Mouse (Mus musculus) induced T-regulatory cell, adult 2 months (primary cell): Measurements from ENCODE around the gene Pycr1.

Experiments
- DNase-seq: peaks from one replicate; pipeline ENCODE4 v3.0.0-alpha.2; 2012; ENCODE audit warnings: low read depth

Pycr1 gene

DNA sequence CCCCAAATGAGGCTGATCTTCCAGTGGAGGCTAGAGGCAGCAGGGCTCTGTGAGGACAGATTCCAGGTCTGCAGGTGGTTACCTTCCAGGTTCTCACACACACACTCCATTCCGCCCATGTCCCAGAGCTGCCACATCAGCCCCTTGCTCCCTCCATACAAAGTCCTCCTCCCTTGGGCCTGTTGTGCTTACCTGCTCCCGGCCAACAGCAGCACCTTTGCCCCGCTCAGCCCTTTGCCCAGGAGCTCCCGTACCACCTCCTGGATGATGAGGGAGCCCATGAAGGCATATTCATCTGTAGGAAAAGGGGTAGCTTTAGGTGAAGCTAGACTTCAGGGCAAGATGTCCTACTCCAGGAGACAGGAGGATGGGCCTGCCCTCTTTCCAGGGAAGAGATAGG is 13.7 kb upstream of the Pycr1 start:
- no peak for DNase-seq

DNA sequence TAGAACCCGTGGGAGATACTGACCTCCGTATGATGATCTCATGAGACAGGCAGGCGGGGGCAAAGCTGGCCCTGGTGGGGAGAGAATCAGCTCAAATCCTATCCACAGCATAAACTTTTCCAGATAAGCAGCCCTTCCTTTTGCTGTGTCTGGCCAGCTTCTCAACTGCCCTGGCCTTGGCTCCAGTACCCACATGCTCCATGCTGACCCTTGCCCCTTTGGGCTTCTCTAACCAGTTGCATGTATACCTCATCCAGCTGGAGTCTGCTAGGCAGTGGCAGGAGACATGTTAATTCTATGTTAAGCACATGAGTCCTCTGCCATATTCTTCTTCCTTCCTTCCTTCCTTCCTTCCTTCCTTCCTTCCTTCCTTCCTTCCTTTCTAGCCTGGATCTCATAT is 11.2 kb upstream of the Pycr1 start:
- no peak for DNase-seq

DNA sequence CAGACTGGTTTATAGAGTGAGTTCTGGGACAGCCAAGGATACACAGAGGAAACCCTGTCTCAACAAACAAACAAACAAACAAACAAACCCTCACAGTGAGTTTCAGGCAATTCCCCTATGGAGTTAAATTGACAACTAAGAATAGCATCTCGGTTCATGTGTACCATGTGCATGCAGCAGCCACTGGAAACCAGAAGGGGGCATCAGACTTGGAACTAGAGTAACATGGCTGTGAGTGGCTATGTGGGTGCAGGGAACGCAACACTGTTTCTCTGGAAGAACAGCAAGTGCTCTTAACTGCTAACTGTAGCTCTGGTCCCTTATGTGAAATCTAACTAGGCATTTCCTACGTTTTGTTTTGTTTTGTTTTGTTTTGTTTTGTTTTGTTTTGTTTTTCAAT is 8.3 kb upstream of the Pycr1 start:
- peak; percentile 41 for DNase-seq

DNA sequence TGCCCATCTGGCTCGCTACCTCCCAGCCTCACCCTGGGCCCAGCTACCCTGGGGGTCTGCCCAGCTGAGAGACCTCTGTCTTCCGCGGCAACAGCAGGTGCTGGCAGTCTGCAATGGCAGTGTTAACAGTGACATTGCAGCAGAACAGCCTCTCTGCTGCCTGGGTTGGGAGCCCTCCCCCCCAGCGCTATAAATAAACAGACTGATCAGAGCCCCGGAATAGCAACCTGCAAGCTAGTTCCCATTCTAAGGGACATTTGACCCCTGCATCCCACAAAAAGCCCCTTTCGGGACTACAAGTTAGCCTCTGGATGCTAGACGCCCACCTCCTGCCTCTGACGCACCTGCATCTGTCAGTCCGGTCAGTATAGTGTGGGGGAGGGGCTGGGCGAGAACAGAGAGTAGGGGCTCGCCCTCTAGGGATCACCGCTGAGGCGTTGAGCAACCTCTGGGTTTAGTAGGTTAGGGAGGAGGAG is 4.5 kb upstream of the Pycr1 start, which contains the start of gene Myadml2:
Myadml2 (minus strand) TSS at position 158 of the 476 bp plus-strand sequence.
- no peak for DNase-seq

DNA sequence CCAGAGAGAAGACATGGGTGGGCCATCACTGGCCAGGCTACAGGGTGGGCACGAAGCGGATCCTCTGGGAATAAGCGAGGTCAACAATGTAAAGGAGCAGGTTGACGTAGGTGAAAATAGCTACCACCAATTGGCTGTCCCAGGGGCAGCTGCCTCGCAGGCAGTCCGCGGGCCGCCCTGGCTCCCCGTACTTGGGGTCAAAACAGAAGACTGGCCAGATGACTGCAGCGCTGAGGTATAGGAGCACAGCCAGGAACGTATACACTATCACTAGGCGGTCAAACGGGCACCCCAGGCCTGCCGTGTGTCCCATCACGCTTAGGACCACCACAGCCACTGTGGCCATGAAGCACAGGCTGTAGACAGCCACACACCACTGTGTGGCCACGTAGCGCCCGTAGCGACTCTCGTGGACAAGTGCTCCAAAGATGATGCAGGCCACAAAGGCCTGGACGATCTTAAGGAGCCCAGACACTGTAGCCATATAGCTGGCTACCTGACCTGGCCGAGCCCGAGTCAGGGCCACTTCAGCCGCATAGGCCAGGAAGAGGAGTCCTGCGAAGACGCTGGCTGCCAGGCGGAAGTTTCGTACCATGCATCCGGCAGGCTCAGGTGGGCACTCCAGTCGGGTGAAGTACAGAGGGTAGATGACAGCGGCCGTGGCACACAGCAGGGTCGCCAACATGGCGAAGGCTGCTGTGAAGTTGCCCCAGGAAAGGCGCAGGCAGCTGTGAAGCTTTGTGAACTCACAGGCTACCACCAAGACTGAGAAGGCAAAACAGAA is 3.7 kb upstream of the Pycr1 start:
- DNase-seq = no peak

DNA sequence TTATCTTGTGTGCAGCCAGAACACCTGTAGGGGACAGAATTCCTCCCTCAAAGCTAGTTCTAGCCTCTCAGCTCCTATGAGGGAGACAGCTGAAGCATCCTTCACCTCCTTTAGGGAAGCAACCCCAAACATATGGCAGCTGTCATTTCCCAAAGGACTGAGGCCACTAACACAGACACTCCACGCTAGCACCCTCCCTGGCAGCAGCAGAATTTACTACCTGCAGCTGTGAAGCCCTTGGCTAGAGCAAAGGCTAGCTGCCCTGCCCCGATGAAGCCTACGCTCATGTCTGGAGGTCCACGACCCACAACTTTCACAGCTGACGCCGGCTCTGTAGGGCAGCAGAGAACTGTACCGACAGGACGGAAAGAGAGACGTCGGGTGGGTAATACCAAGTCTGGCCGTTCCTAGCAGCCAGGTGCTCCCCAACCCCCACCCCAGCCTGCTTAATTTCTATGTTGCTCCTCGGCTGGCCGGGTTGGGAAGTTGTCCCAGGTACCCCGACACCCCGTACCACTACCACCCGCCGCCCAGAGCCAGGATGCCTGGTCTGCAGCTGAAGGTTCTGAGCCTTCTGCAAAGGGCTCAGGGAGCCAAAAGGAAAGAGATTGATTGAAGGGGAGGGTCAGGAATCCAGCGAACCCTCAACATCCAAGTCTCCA is 499 bp downstream of the Pycr1 start:
- DNase-seq = no peak

DNA sequence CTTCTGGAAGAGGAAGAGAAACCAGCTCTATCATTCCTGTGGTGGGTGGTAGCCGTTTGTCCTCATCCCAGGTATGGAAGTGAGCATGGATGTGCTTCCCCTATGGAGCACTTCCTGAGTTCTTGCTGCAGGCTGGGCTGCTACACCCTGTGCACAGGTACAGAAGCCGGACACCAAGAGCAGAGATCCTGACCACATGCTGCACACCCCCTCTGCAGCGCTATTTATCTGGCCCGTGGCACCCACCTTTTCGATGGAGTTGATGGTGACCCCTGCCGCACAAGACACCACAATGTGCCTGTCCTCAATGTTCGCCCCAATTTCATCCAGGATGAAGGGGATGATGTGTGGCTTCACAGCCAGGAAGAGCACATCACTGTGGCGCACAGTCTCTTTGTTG is 1.7 kb downstream of the Pycr1 start:
- DNase-seq = no peak

DNA sequence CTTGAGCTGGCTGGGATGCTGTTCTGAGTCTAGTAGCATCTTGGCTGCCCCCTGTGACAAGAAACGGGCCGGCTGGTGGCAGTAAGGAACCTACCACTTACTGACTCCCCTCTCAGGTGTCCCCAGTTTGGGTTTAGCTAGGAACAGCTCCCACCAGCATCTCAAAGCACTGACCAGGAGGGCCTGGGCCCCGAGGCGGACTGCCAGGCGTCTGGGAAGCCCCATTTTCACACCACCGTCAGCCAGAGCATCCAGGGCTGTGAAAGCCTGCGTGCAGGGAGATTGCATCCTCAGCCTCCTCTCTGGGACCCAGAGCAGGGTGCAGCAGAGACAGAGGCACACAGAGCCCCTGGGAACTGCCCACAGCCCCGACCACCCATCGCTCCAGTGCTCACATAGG is 2.3 kb downstream of the Pycr1 start:
- no peak for DNase-seq

DNA sequence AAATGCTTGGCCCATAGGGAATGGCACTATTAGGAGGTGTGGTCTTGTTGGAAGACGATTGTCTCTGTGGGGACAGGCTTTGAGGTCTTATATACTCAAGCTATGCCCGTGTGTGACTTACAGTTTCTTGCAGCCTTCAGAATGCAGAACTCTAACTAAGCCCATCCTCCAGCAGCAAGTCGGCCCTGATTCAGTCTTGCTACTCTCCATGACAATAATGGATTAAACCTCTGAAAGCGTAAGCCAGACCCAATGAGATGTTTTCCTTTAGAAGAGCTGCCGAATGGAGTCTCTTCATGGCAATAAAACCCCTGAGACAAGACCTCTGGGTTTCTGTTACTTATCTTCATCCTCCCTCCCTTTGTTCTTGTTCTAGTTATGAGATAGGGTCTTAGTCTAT is 8.8 kb downstream of the Pycr1 start:
- no peak for DNase-seq

DNA sequence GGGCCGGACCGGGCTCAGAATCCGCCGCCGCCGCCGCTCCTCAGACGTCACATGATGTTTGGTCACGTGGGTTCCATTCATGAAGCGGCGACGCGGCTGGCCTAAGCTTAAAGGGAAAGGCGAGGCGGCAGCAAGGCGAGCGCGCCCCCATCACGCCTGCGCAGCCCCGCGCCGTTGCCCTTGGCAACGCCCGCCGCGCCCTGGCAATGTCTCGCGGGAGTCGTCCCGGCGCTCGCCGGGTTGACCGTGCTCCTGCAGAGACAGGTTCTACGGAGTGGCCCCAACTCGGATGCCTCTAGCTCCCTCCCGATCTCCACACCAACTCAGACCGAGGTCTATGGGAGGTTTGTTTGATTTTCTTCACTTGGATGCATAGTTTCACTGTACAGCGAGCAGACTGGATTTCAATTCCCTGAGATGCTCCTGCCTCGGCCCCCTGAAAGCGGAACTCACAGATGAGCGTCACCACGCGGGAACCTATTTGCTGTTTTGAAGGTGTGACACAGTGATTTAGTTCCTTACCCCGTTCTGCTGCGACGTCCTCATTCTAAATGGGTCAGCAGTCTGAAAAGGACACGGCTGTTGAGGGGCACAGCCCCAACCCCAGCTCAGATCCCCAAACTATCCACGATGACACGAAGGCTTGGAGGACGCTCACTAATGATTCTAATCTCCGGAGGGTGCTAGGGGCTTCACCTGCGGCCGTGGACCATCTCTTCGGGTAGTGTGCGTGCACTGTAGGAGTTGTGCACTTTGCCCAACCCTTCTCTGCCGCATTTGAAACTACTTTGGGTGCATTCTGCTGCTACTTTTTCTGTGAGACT is 9.8 kb downstream of the Pycr1 start, which contains the start of gene Mafg:
Mafg (minus strand) TSS at position 81 of the 824 bp plus-strand sequence.
- DNase-seq = peak; percentile 95

DNA sequence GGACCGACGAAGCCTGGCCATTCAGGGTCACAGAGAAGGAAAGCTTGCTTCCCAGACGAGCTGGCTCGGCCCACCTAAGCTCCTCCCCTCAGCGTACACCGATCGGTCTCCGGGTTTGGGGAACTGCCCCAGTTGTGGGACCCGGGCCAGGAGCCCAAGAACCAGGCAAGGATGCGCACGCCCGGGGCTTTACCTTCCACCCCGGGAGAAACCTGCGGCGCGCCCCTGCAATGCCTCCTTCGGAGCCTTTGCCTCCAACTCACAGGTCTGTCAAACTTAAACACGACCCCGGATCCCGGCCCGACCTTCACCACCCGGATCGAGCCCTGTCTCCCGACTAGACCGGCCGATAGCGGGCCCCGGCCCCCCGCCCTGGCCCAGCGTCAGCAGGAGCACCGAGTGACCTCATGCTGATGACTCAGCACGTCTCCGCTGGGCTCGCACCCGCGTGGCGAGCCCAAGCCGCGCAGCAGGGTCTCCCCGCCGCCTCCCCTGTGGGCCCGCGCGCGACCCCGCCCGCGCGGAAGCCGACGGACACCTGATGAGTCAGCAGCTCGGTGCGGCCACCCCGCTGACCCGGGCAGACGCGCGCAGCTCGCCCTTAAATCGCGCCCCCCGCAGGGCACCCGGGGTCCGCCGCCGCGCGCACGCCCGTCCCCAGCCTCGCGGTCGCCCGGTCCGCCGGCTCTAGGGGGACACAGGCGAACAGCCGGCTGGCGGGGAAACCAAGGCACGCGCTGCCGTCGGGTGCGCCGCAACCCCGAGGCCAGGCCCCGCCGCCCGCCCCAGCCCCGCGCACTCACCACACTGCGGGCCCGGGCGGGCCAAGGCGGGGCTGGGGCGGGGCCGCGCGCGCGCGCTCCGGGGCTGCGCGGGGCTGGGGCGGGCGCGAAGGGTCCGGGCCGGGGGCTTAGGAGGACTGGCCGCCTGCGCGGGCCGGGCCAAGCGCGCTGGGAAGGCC is 10.7 kb downstream of the Pycr1 start:
- DNase-seq = peak; percentile 77

DNA sequence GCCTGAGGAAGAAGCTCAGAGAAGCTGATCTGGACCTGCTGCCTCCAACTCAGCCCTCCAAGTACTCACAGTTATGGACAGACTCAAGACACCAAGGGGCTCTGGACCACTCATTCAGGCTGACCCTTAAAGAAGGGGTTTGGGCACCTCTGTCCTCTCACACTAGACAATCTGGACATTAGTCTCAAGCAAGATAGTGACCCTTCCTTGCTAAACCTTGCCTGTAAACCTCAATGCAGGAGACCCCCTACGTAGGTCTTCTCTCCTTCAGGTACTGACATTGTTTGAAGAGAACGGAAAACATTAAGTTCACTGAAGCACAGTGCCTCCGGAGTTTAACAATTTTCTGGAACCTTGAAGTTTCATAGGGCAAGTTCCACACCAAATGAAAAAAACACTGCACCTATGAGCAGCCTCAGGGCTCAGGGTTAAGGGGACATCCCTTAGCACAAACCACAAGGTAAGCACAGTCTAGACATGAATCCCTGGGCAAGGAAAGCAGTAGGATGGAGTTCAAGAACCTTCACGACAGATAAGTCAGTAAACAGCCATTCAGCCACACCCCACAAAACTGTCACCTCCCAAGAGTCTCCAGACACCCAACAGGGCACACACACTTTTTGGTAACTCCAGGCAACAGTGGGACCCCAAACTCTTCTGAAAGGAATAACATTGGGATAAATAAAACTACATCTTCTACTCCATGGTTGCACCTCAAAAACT is 11.7 kb downstream of the Pycr1 start:
- peak; percentile 61 for DNase-seq

DNA sequence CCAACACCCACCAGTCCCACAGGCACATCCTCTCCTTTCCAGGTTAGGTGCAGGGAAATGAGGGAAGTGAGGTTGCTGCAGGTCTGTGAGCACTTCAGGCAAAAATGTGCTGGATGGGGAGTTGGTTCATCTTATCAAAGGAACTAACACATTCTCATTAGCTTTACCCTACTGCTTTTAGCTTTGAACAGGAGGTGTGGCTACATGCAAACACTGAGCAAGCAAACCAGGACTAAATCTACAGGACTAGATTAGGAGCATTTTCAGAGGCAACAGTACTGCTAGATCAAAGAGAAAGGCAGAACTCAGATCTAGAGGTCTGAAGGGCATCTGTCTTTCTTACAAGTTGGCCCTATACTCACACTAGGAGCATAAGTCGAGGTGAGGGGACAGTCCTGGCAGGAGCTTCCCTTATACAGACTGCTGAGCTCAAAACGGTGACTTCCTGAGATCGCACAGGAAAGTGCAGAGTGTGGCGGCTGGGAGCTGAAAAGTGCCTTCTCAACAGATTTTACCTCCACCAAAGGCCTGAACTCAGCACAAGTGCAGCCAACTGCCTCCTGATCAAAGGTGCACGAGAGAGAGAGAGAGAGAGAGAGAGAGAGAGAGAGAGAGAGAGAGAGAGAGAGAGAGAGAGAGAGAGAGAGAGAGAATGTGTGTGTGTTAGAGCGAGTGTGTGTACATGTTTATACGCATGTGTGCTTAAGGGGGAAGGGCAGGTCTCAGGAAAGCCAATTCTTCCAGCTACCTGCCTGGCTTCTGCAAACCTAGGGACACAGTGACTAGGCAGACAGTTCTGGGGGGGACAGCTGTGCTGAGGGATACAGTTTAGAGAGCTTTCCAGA is 12.5 kb downstream of the Pycr1 start:
- peak; percentile 85 for DNase-seq

DNA sequence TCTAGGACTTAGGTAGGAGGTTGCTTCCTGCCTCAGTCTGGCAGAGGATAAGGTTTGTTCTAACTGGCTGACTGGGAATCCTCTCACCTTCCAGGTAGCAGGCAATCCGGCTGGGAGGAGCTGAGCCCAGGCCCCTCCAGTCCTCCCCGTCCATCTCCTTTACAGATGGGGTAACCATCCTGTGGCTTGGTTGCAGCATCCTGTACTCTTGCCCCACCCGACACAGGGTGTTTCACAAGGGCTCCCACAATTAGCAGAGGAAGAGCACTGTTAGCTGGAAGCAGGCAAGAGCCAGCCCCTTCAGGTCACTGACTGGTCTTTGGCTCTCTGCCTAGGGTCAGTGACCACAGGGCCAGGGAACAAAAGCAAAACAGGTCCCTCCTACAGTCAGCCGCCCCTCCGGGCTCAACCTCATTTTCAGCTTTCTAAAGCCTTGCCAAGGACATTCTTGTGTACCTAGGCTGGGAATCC is 13.1 kb downstream of the Pycr1 start:
- peak; percentile 64 for DNase-seq

DNA sequence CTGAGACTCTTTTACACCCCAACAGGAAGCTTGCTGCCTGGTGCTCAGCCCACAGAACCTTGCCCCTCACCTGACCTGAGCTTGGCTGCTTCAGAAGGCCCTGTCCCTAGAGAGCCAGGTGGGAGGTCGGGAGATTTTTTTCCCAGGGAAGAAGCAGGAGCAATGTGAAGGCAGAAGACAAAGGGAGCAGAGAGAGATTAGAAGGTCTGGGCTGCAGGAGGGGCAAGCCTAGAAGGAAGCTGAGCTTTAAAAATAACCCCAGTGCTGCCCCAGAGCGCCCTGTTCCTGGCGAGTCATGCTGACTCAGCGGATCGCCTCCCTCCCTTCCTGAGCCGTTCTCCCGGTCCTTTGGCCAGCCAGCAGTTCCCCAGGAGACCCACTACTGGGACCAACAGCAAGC is 13.7 kb downstream of the Pycr1 start:
- DNase-seq = peak; percentile 61

DNA sequence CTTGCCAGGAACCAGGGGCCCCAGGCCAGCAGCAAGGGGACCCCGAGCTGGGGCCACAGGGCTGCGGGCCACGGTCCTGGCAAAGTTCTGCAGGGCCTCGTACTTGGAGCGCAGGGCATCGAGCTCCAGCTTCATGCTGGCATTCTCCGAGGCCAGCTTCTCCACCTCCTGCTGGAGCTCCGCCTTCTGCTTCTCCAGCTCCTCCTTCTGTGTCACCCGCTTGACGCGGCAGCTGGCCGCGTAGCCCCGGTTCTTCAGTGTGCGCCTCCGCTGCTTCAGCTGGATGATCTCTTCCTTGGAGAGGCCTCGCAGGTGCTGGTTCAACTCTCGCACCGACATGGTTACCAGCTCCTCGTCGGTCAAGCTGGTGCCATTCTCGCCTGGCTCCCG is 14.2 kb downstream of the Pycr1 start:
- DNase-seq = peak; percentile 81

DNA sequence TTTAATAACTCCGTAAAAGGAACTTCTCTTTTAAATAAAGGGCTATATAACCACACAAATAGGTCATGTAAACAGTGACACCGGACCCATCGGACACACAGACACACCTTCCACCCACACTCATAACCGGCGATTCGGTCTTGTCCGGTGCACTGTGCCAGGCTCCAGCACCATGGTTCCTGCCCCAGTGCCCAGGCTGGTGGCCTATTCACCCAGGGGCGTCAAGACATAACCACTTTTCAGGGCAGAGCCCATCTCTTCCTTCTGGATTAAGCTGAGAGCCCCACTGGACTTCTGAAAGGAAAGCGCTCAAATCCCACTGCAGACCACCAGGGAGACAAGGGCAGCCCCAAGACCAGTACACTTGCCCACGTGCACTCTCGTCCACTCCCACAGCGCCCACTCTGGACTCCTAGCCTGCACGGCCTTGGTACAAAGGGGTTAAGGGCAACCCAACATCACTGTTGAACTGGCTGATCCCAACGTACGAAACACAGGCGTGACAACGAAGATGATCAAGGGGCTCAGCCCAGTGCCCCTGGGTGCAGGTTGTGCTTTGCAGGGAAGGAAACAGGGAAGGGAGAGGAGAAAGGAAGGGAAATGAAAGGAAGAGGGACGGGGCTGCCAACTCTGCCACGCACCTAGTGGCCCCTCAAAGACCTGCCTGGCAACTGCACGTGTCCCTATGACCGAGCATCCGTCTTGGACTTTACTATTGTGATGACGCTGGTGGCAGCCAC is 14.8 kb downstream of the Pycr1 start:
- DNase-seq = no peak

DNA sequence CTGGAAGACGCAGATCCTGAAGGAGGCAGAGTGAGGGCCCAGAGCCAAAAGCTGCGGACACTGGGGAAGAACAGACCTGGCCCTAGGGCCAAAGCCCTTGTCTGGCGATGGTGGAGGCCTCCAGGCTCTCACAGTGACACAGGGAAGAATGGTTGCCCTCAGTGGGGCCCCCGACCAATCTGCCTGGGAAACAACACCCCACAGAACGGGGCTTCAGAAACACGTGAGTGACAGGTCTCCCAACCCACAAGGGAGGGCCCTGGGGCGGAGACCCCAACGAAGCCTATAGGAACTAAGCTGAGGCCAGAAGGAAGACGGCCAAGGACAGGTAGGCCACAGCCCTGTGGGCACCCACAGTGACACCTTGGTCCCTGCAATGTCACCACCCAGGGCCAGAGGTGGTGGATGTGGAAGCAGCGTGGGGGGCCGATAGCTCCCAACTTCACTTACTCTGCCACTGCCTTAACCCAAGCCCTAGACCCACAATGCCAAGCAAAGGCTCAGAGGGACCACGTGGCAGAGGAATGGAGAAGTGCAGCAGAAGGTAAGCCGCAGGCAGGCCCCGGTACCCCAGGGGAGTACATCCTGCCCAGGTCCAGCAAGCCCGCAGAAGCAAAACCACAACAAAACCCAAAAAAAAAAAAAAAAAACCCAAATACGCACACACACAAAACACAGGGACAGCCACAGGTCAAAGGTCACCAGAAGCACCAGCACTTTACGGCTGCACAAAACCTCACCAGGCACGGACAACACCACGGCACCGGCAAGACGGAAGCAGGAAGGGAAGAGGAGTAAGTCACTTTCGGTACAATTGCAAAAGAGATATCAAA is 15.9 kb downstream of the Pycr1 start:
- peak; percentile 88 for DNase-seq
